Mouse (Mus musculus): ENCODE results near the gene Gm9745. TPM values are rescaled to one million over a fixed set of nuclear protein-coding genes. Genes with fewer than 3 reads are reported as not detected.
"Not testable (repeated sequence)": the region's sequence is repeated elsewhere in the genome, so short reads cannot be mapped to it uniquely, and the experiment has no call there.

Gene Gm9745
- polyA plus RNA-seq, 1 experiment from 2014 or later: not detected

DNA sequence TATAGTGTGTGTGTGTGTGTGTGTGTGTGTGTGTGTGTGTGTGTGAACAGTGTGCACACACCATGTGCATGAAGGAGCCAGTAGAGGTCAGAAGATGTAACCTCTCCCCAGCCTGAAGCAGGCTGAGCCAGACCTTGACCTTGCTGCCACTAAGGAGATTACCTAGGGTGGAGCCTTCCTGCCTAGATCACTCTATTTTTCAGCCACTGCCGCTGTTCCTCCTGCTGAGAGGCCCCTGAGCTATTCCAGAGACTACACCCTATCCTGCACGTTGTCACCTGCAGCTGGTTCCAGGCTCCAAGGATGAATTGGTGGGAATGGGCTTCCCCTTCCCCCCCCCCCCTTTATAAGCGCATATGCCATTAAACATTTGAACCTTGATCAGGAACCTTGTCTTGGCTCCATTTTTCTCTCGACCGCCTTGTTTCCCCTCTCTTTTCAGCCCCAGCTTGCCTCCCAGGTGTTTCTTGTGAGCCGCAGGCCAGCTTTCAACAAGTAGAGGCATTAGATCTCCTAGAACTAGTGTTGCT lies 10.4 kb downstream of the Gm9745 start:
- not testable (repeated sequence) for H3K4me2 ChIP-seq (ENCODE audit: low read depth, low read length); H3K9me3 ChIP-seq (ENCODE audit: control insufficient read depth, low read length); ATAC-seq; H3K4me1 ChIP-seq (ENCODE audit: control insufficient read depth, insufficient read depth, low read length); H3K9ac ChIP-seq (ENCODE audit: low read depth, low read length); H3K4me3 ChIP-seq (ENCODE audit: low read length); H3K36me3 ChIP-seq (ENCODE audit: control insufficient read depth, insufficient read depth, low read length); H3K27ac ChIP-seq (ENCODE audit: low read length); H3K27me3 ChIP-seq (replicated peaks; ENCODE audit: control insufficient read depth, insufficient read depth, low read length)
- WGBS: 72% methylated on average over 6 of the region's 6 CpGs

DNA sequence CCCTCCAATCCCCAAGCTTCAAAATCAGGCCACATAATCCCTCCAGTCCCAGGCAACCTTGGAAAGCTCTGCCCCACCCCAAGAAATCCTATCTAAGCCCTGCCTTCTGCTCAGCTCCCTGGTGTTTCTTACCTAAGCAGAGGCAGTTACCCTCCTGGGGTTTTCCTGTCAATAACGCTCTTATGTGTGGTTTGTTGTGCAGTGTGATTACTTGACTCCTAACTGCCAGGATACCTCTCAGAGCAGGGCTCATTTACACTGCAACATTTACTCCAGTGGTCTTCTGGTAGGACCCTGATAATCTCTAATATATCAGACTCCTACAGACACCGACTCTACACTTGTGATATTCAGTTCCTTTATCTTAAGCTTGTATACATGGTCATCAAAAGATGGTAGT lies 14.5 kb downstream of the Gm9745 start:
- Histone ChIP-seq H3K27ac (ENCODE audit: low read length) (no peak overlapping the region), H3K9ac (ENCODE audit: low read depth, low read length) (no peak overlapping the region), H3K4me3 (ENCODE audit: low read length) (no peak overlapping the region), H3K4me2 (ENCODE audit: low read depth, low read length) (no peak overlapping the region), H3K9me3 (ENCODE audit: control insufficient read depth, low read length) (no peaks in the 10 kb centered on the region), H3K36me3 (ENCODE audit: control insufficient read depth, insufficient read depth, low read length) (no peaks in the 10 kb centered on the region), H3K27me3 (replicated peaks; ENCODE audit: control insufficient read depth, insufficient read depth, low read length) (no peaks in the 10 kb centered on the region), H3K4me1 (ENCODE audit: control insufficient read depth, insufficient read depth, low read length) (no peaks in the 10 kb centered on the region)
- ATAC-seq: no peak
- WGBS: 48% methylated on average over 2 of the region's 2 CpGs

DNA sequence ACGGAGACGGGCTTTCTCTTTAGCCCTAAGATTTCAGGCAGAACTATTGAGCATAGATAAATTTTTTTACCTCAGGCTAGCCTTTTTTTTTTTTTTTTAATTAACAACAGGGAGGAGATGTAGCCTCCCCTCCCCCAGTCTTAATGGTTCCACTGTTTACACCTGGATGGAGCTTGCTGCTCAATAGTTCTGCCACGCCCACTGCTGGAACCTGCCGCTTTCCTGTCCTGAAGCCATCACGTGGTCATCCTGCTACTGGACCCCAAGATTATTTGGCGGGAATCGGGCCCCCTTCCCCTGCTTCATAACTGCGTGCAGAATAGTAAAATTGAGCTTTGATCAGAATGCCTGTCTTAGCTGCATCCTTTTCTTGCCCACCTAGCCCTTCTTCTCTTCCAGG lies 34.1 kb downstream of the Gm9745 start:
- H3K9me3 ChIP-seq (ENCODE audit: control insufficient read depth, low read length); ATAC-seq; H3K4me1 ChIP-seq (ENCODE audit: control insufficient read depth, insufficient read depth, low read length); H3K36me3 ChIP-seq (ENCODE audit: control insufficient read depth, insufficient read depth, low read length); H3K9ac ChIP-seq (ENCODE audit: low read depth, low read length); H3K27ac ChIP-seq (ENCODE audit: low read length); H3K4me2 ChIP-seq (ENCODE audit: low read depth, low read length); H3K4me3 ChIP-seq (ENCODE audit: low read length); H3K27me3 ChIP-seq (replicated peaks; ENCODE audit: control insufficient read depth, insufficient read depth, low read length): not testable (repeated sequence)
- WGBS: 92% methylated on average over 8 of the region's 8 CpGs

DNA sequence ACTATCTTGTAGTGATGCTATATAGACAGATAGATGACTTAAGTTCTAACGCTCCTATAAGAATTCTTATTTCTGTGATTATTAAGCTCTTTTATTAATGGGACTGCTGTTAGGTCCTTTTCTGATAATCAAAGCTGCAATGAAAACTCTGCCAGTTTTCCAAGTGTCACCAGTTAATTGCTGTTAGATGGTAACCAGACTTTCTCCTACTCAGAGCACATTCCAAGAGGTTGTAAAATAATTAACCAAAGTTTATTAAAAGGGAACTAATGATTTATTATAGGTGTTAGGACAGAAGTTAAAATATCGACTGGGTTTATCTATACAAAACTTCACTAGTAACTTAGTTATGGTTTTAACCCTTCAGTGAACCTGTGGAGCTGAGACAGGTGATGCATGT lies 42.0 kb downstream of the Gm9745 start:
- whole genome bisulfite sequencing: 68% methylated on average over 2 of the region's 2 CpGs
- not testable (repeated sequence) for H3K9ac ChIP-seq (ENCODE audit: low read depth, low read length); H3K9me3 ChIP-seq (ENCODE audit: control insufficient read depth, low read length); H3K4me2 ChIP-seq (ENCODE audit: low read depth, low read length); ATAC-seq; H3K27ac ChIP-seq (ENCODE audit: low read length); H3K4me3 ChIP-seq (ENCODE audit: low read length); H3K4me1 ChIP-seq (ENCODE audit: control insufficient read depth, insufficient read depth, low read length); H3K36me3 ChIP-seq (ENCODE audit: control insufficient read depth, insufficient read depth, low read length); H3K27me3 ChIP-seq (replicated peaks; ENCODE audit: control insufficient read depth, insufficient read depth, low read length)

Small RNA genes lying within 50 kb of the gene (microRNA-seq; reads per million reads assigned to microRNA genes)
- not detected for gene Gm22750

Other genes starting within 250 kb of the Gm9745 start
- gene Wdr37, start 76.3 kb downstream of the Gm9745 start, polyA plus RNA-seq (2015; fragmentation: Nextera tagmentation; extraction: Ambion mirVana): 13.3 and 13.6 TPM in 2 replicates
- 128 and 130 TPM in 2 replicates for gene Idi1, start 62.7 kb downstream of the Gm9745 start, polyA plus RNA-seq (2015; fragmentation: Nextera tagmentation; extraction: Ambion mirVana)
- gene Idi2, start 4.6 kb upstream of the Gm9745 start, polyA plus RNA-seq (2015; fragmentation: Nextera tagmentation; extraction: Ambion mirVana): not detected in 2 replicates
- 59.2 and 72.4 TPM in 2 replicates for gene Gtpbp4, start 47.9 kb upstream of the Gm9745 start, polyA plus RNA-seq (2015; fragmentation: Nextera tagmentation; extraction: Ambion mirVana)
- 32.1 and 36.6 TPM in 2 replicates for gene Larp4b, start 145.7 kb upstream of the Gm9745 start, polyA plus RNA-seq (2015; fragmentation: Nextera tagmentation; extraction: Ambion mirVana)

All from intestine, embryonic 16.5 days (tissue).